Mouse (Mus musculus) embryonic fibroblast, embryonic 13.5 days (primary cell): ENCODE results near the gene Dpm3.

ENCODE experiments used
- CTCF ChIP-seq: IDR thresholded peaks from 2 replicates; pipeline ENCODE4 v1.5.1; 2011; ENCODE audit warnings: mild to moderate bottlenecking, control low read depth, low read length, moderate library complexity, borderline replicate concordance; ENCODE audit not compliant: insufficient read depth
- POLR2A ChIP-seq: IDR thresholded peaks from 2 replicates; pipeline ENCODE4 v1.6.1; 2011; ENCODE audit warnings: low read depth, mild to moderate bottlenecking, control low read depth, low read length, moderate library complexity

DNA sequence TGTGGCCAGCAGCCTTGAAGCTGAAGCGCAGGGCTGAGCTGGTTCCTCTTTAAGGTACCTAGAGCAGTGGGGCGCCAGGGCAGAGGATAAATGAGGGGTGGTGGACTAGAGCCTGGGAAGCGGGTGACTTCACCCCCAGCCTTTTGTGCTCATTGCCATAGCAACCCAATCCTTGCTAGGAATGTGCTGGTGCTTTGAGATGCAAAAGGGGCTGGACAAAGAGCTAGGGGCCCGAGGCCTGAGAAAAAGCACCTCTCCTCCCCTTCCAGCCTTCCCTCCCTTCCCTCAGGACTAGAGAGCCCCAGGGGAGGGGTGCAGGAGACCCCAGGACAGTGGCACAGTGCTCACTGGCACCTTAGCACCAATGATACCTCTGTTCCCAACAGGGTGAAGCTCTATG, 33.2 kb upstream of the Dpm3 start:
- TF ChIP-seq POLR2A: no peak
- TF ChIP-seq CTCF: no peak
